Mouse (Mus musculus): Measurements from ENCODE around the gene Prss56.

Prss56 gene

GRCm38 (mm10) chr1:87232197-87232596 lies 49.1 kb downstream of the Prss56 start:
- no peak for DNase-seq (ENCODE audit: low spot score in 2 of 2)
